Mouse (Mus musculus) bone marrow macrophage, adult 2 months (primary cell): Measurements from ENCODE around the gene Atg4c. TPM values are rescaled to one million over a fixed set of nuclear protein-coding genes. Genes with fewer than 3 reads are reported as not detected.

Source experiments
- H3K27ac ChIP-seq: 2 replicates; pipeline ENCODE4 v1.5.1; 2012; ENCODE audit warnings: low read depth, low read length; ENCODE audit not compliant: insufficient read depth
- H3K4me1 ChIP-seq: 2 replicates; pipeline ENCODE4 v1.6.1; 2012; ENCODE audit warnings: low read length; ENCODE audit not compliant: control insufficient read depth, insufficient read depth
- H3K4me3 ChIP-seq: 2 replicates; pipeline ENCODE4 v1.5.1; 2012; ENCODE audit warnings: mild to moderate bottlenecking, low read length, moderate library complexity; ENCODE audit not compliant: insufficient read depth
- CTCF ChIP-seq: IDR thresholded peaks from 2 replicates; pipeline ENCODE4 v1.5.1; 2012; ENCODE audit warnings: low read depth, mild to moderate bottlenecking, low read length, moderate library complexity
- POLR2A ChIP-seq: IDR thresholded peaks from 2 replicates; pipeline ENCODE4 v1.6.1; 2012; ENCODE audit warnings: mild to moderate bottlenecking, low read depth, low read length, borderline replicate concordance
- polyA plus RNA-seq: library from polyadenylated mRNA; stranded (reverse); fragments of >200 nt; gene quantifications from 2 replicates; pipeline ENCODE4 v1.2.4, GENCODE M21; 2012; ENCODE audit not compliant: missing spikeins, insufficient read depth, insufficient read length

Gene Atg4c
- 23.5 and 23.8 TPM in 2 replicates for polyA plus RNA-seq

DNA sequence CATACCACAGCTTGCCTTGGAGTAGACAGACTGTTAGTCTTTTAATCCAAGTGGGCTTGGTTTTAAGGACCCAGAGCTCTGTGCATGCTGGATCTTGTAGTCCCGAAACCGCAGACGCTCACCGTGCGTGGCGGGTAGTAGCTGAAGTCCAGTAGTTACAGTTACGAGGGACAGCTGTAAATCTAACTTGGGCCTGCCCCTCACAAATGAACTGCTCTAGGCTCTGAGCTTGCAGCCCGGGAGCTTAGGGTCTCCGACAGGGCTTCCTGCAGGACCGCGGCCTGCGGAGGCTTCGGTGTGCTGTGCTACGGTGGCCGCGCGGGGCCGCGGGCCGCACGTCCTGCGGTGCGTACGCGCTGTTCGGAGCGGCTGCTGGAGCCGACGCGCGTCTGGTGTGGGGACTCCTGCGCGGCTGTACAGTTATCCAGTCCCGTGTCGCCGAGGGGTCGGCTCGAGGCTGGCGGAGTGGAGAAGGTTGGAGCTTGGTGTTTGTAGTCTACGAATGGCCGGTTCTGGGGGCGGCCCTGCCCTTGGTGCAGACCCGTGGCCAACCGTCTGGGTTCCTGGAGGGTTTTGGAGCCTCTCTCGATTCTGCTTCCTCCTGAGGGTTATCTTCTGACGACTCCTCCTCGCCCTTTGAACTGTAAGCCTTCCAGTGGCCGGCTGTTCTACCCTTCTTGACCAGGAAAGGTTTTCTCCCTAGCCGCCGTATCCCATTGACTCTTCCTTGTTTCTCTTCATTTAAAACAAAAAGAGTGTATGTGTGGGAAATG lies at the start of gene Atg4c:
Gene Atg4c, plus strand, starts transcription at position 125 of the 773 bp plus-strand sequence.
- peak within 1 kb of the TSS; percentile 89 for H3K27ac ChIP-seq
- peak within 1 kb of the TSS; percentile 73 for H3K4me3 ChIP-seq
- TF ChIP-seq CTCF (no peak), POLR2A (no peak)
- H3K4me1 ChIP-seq: peaks cover 8% of the 10 kb centered on the region

- TF ChIP-seq POLR2A (no peak), CTCF (no peak)
- peak overlapping the region; percentile 77 for H3K27ac ChIP-seq
- peaks cover 15% of the 10 kb centered on the region for H3K4me1 ChIP-seq
- no peak overlapping the region for H3K4me3 ChIP-seq
Observed at GRCm38 (mm10) chr4:99151434-99151833, 42.3 kb upstream of the Atg4c start.

DNA sequence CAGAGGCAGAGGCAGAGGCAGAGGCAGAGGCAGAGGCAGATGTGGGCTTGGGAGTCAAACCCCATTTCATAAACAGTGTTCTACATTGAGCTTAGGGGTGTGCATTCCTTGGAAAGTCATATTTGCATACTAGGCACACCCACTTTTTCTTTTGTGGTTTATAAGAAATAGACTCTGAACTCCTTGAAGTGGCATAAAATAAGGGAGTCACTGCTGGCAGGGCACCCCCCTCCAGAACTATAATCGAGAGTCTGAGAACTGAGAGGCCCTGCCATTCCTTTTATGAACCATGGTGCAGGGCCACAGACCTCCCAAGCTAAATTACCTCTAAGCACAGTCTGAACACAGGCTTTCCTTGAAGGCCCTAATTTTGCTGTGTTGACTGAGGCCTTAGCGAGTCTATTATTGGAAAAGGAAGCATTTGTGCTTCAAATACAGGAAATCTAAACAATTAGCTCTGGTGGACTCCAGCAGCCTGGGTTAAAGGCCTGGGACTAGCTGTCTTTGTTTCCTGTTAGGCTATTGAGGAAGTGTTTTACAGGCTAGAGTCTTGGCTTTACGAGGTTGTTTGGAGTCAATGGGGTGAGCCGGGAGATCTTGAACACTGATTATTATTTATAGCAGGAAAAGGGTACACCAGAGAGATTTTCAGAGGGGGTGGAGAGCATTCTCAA lies 41.7 kb upstream of the Atg4c start:
- Histone ChIP-seq H3K27ac (peak overlapping the region; percentile 77), H3K4me1 (peaks cover 15% of the 10 kb centered on the region)

GRCm38 (mm10) chr4:99156641-99157307 lies 37.0 kb upstream of the Atg4c start:
- Histone ChIP-seq H3K4me1 (peaks cover 29% of the 10 kb centered on the region), H3K4me3 (no peak overlapping the region), H3K27ac (no peak overlapping the region)
- no peak for TF ChIP-seq POLR2A
- TF ChIP-seq CTCF: no peak

More for the DNA sequence above, 41.7 kb upstream of the Atg4c start:
- no peak overlapping the region for H3K4me3 ChIP-seq
- TF ChIP-seq POLR2A: no peak

GRCm38 (mm10) chr4:99158495-99158894 lies 35.2 kb upstream of the Atg4c start:
- H3K4me1 ChIP-seq: peaks cover 27% of the 10 kb centered on the region
- H3K4me3 ChIP-seq: no peak overlapping the region
- no peak for TF ChIP-seq CTCF
- TF ChIP-seq POLR2A: no peak
- H3K27ac ChIP-seq: no peak overlapping the region

DNA sequence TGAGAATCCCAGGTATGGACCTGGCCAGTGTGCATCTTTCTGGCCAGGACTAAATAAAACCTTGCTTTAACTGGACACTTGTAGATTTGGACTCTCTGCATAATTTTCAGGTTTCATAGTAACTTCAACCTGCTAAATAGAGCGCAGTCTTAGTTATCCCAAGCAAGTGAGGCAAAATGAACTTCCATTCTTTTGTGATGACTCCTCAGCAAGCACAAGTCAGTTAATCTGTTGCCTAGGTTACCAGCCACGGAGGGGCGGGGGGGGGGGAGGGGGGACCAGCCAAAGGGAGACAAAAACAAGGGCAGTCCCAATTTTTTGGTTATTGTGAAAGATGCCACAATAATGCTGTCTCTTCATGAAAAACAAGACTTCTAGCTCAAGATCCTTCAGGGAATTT lies 33.3 kb upstream of the Atg4c start:
- no peak overlapping the region for H3K4me3 ChIP-seq
- no peak for TF ChIP-seq POLR2A

DNA sequence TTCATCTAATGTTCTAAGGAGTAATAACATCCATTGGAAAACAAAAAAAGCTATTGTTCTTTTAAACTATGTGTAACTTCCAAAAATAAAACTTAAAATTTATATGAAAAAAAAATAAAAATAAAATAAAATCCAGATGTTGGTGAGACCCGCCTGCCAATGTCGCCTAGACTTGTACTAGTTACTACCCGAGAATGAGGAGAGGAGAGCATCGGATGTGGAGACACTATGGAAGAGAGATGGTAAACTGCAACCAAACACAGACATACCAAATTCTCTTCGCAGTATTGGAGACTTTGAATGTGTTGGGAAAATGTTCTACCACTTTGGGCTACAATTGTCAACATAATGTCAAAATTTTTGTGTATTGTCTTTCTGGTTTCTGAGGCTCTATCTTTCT lies 32.8 kb upstream of the Atg4c start:
- Histone ChIP-seq H3K4me1 (peaks cover 33% of the 10 kb centered on the region), H3K4me3 (no peak overlapping the region), H3K27ac (no peak overlapping the region)
- no peak for TF ChIP-seq CTCF
- TF ChIP-seq POLR2A: no peak

More for the DNA sequence above, 33.3 kb upstream of the Atg4c start:
- peaks cover 33% of the 10 kb centered on the region for H3K4me1 ChIP-seq
- H3K27ac ChIP-seq: no peak overlapping the region

- TF ChIP-seq POLR2A (no peak), CTCF (no peak)
- H3K4me1 ChIP-seq: peaks cover 33% of the 10 kb centered on the region
- no peak overlapping the region for H3K27ac ChIP-seq
- no peak overlapping the region for H3K4me3 ChIP-seq
Observed at GRCm38 (mm10) chr4:99161457-99161971, 32.2 kb upstream of the Atg4c start.

DNA sequence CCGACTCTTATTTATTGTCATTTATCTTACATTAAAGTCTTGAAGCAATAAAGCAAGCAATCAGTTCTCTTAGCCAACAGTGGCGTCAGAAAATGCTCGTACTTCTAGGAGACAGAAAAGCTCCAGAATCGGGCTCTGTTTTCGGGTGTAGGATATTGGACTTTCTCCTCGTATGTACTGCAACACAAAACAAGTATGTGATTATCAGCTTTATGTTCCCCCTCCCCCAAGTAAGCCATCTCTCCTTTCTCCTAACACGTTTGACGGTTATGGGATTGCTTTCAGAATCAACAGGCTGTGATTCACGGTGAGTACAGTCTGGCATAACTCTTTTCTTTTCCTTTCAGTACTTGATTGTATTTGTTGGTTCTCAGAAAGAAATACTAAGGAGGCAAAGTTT lies 30.7 kb upstream of the Atg4c start:
- Histone ChIP-seq H3K4me3 (no peak overlapping the region), H3K4me1 (peaks cover 31% of the 10 kb centered on the region), H3K27ac (no peak overlapping the region)
- no peak for TF ChIP-seq CTCF

DNA sequence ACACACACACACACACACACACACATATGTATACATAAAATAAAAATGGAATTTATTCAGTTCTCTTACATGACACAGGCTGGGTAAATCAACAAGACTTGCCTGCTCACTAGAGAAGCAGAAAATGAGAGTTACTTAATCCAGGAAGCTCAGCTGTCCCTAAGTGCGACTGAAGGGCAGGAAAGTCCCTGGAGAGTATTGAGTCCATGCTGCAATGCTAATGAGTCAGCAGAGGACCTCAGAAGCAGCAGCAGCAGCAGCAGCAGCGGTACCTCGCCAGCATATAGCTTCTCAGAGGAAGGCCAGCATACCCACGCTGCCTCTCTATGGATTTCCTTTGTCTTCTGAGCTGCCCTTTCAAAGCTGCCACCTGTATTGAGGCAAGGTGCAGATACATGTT lies 30.2 kb upstream of the Atg4c start:
- no peak for TF ChIP-seq CTCF
- Histone ChIP-seq H3K4me3 (no peak overlapping the region), H3K27ac (0 out of 2 replicates have a peak overlapping the region, but pooled peaks have one; percentile 13), H3K4me1 (peaks cover 27% of the 10 kb centered on the region)

GRCm38 (mm10) chr4:99168869-99169268 lies 24.9 kb upstream of the Atg4c start:
- Histone ChIP-seq H3K27ac (no peak overlapping the region), H3K4me1 (peaks cover 8% of the 10 kb centered on the region), H3K4me3 (no peak overlapping the region)
- no peak for TF ChIP-seq POLR2A
- no peak for TF ChIP-seq CTCF
